Mouse (Mus musculus): ENCODE data around the gene Ttc24.

DNA sequence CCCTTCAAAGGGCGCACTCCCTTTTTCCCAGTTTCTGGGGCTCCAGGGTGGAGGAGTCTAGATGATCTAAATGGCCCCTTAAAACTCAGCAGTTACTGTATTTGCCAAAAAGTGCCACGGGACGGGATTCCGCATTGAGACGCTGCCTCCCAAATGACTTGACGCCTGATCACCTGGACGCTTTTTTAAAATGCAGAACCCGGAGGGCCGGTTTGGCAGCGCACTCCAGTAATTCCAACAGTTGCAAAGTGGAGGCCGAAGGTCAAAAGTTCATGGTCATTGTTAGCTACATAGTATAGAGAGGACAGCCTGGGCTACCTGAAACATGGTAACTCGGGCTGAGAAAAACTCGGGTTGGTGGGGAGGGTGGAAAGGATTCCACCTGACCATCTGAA is 4.1 kb upstream of the Ttc24 start:
- TF ChIP-seq CTCF (IDR thresholded peaks at IDR 0.05; ENCODE audit: extremely low read depth, insufficient read depth, insufficient read length, insufficient replicate concordance) = no peak
- no peak for TF ChIP-seq POLR2A (IDR thresholded peaks at IDR 0.05; ENCODE audit: low read depth, low read length)

All from spleen, adult 2 months (tissue).